Mouse (Mus musculus) kidney, postnatal 0 days (tissue): ENCODE data around the gene Gfod1. TPM values are rescaled to one million over a fixed set of nuclear protein-coding genes. Genes with fewer than 3 reads are reported as not detected.
A peak's percentile ranks its signal among the peaks of the same experiment; 100 is the strongest.

Source experiments
- ATAC-seq: fragments of 200-750 bp; cut with Nextera tagmentation; replicated peaks from 2 replicates; pipeline ENCODE4 v1.8.0; 2017; ENCODE audit warnings: low read depth, moderate number of reproducible peaks, moderate TSS enrichment, moderate library complexity; ENCODE audit not compliant: low FRiP score
- DNase-seq: peaks from one replicate; pipeline ENCODE4 v3.0.0-alpha.2; 2016; ENCODE audit warnings: low spot score
- H3K27ac ChIP-seq: fragments of 300-500 bp; sonication (generic); 2 replicates; pipeline ENCODE4 v1.5.1; 2014; ENCODE audit warnings: mild to moderate bottlenecking
- H3K27me3 ChIP-seq: fragments of 300-500 bp; sonication (generic); 2 replicates; pipeline ENCODE4 v1.6.1; 2014; ENCODE audit warnings: low read length, mixed read lengths; ENCODE audit not compliant: insufficient read depth
- H3K36me3 ChIP-seq: fragments of 300-500 bp; sonication (generic); 2 replicates; pipeline ENCODE4 v1.6.1; 2014; ENCODE audit warnings: low read length, mixed read lengths; ENCODE audit not compliant: insufficient read depth
- H3K4me1 ChIP-seq: fragments of 300-500 bp; sonication (generic); replicated peaks from 2 replicates; pipeline ENCODE4 v1.6.1; 2014; ENCODE audit warnings: antibody characterized with exemption, low read length, mixed read lengths; ENCODE audit not compliant: insufficient read depth
- H3K4me2 ChIP-seq: fragments of 300-500 bp; sonication (generic); 2 replicates; pipeline ENCODE4 v1.6.1; 2014; ENCODE audit warnings: mild to moderate bottlenecking, low read length, moderate library complexity, mixed read lengths
- H3K4me3 ChIP-seq: fragments of 300-500 bp; sonication (generic); replicated peaks from 2 replicates; pipeline ENCODE4 v1.5.1; 2014; ENCODE audit warnings: low read depth, low read length
- H3K9ac ChIP-seq: fragments of 300-500 bp; sonication (generic); 2 replicates; pipeline ENCODE4 v1.6.1; 2014; ENCODE audit warnings: low read depth, low read length
- H3K9me3 ChIP-seq: fragments of 300-500 bp; sonication (generic); replicated peaks from 2 replicates; pipeline ENCODE4 v1.6.1; 2016; ENCODE audit warnings: low read length, inconsistent platforms, mixed read lengths
- CTCF ChIP-seq: IDR thresholded peaks from 2 replicates; pipeline ENCODE4 v1.5.1; 2016; ENCODE audit warnings: antibody characterized with exemption, low read depth, mild to moderate bottlenecking, moderate library complexity
- WGBS: fragments of 180-500 bp; shearing (Covaris S2); extraction: QIAGEN DNeasy Blood & Tissue Kit; methylation state at CpG from one replicate; pipeline ENCODE4 v1.1.7; 2014; 5-methylcytosine and 5-hydroxymethylcytosine counted together
- polyA plus RNA-seq: library from polyadenylated mRNA; unstranded; fragments of >200 nt; fragmentation: Nextera tagmentation; extraction: Ambion mirVana; gene quantifications from 2 replicates; pipeline ENCODE4 v1.2.1, GENCODE M21; 2015

Gfod1 gene
- polyA plus RNA-seq, 1 experiment from 2014 or later: 0.34 TPM

DNA sequence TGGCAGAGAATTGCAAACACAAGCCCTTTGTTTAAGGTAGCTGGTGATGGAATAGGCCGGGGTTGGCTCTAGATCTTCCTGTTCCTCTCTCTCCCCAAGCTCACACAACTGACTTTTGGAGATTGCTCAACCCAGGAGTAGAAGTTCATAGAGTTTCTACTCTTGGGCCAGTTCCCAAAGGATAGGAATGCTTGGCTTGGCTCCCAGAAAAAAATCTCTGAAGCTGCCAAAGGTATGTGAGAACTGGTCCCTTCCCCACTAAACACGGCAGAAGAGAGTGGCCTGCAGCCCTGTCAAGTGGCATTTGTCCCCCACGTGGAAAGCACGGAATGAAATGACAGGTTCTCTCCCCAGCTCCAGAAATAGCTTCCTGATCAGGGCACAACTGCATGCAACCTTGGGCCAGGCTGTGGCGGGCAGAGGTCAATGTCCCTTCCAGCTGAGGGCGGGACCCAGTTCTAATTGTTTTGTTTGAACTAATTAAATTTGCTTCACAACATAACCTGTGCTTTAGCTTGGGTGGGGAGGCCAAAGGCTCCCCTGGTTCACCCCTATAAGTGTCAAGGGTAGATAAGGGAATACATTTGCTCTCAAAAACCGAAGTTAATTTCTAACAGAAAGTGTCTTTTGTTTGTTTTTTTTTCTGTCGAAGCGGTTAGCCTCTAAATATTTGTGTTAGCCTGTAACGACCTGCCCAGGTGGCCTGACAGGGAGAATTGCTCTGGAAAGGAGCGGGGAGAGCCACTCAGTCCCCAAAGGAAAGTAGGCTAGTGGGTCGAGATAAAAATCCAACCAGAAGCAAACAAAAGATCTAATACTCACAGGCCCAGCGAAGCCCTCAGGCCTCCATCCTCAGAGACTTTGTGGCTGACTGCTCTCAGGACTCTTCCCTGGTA, 71.8 kb downstream of the Gfod1 start:
- Histone ChIP-seq H3K27me3 (no peaks in the 10 kb centered on the region), H3K4me3 (no peak overlapping the region), H3K9me3 (no peaks in the 10 kb centered on the region), H3K4me2 (no peak overlapping the region), H3K4me1 (peaks cover 20% of the 10 kb centered on the region), H3K27ac (peak overlapping the region; percentile 72), H3K9ac (no peak overlapping the region), H3K36me3 (no peaks in the 10 kb centered on the region)
- TF ChIP-seq CTCF: no peak
- ATAC-seq (peak; percentile 25; the same call in 1 of the 2 replicates), DNase-seq (peak; percentile 91)
- 17% methylated on average over 13 of the region's 13 CpGs for WGBS

DNA sequence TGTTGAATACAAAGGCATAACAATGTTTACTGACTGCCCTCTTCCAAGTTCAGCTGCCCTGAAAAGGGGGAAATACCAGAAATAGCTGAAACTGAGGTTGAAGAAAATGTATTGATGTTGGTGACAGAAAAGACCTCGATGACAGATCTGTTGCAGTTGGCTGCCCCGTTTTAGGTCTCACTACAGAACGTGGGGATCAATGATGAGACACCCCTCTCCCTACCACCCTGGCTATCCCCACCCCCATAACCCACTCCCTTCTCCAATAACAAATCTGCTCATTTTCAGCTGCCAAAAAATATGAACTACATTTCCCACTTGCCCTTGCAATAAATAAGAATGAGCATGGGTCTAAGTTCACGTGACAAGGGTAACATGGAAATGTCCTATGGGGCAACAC, 73.1 kb downstream of the Gfod1 start:
- Histone ChIP-seq H3K27ac (no peak overlapping the region), H3K4me2 (no peak overlapping the region), H3K9ac (no peak overlapping the region), H3K36me3 (no peaks in the 10 kb centered on the region), H3K4me3 (no peak overlapping the region), H3K4me1 (peaks cover 20% of the 10 kb centered on the region), H3K9me3 (no peaks in the 10 kb centered on the region), H3K27me3 (no peaks in the 10 kb centered on the region)
- ATAC-seq (no peak), DNase-seq (no peak)
- WGBS: 60% methylated on average over 4 of the region's 4 CpGs
- no peak for TF ChIP-seq CTCF

DNA sequence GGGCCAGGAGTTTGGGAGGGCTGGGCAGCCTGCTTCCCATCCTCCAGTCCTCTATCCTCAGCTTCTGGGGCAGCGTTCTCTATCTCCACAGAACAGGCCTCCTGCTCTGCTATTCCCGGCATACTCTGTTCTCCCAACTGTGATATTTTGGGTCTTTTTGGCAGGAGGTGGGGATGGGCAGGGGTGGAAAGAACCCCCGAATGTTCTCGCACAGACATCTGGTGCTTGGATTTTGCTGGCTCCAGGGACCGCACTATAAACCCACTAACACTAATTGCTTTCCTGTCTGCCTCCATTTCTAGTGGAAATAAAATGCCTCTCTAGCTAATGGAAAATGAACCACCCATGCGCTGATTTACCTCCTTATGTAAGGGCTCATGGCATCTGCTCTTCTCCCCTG, 73.7 kb downstream of the Gfod1 start:
- Histone ChIP-seq H3K27ac (no peak overlapping the region), H3K9ac (no peak overlapping the region), H3K27me3 (no peaks in the 10 kb centered on the region), H3K4me2 (no peak overlapping the region), H3K36me3 (no peaks in the 10 kb centered on the region), H3K9me3 (no peaks in the 10 kb centered on the region), H3K4me3 (no peak overlapping the region), H3K4me1 (peaks cover 18% of the 10 kb centered on the region)
- no peak for ATAC-seq
- 72% methylated on average over 6 of the region's 6 CpGs for WGBS
- DNase-seq: no peak
- no peak for TF ChIP-seq CTCF

DNA sequence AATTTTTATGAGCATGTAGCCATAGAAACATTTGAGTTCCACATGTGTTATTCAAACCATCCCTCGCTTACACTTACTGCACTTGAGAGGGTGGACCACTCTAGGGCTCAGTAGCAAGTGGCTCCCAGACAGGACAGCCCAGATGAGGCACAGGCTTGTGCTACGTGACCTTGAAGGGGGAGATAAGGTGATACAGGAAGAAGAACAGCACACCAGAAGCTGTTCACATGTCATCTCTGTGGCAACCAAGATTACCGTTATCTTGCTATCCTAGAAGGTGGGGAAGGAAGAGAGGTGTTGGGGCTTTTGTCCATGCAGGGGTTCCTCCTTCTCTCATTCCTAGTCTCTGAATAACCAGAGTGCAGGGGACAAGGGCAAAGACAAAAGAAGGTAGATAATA, 74.2 kb downstream of the Gfod1 start:
- no peak overlapping the region for H3K4me2 ChIP-seq
- H3K36me3 ChIP-seq: no peaks in the 10 kb centered on the region
- H3K4me1 ChIP-seq: peaks cover 18% of the 10 kb centered on the region
- no peak overlapping the region for H3K4me3 ChIP-seq
- no peak for TF ChIP-seq CTCF
- 91% methylated on average over 3 of the region's 3 CpGs for WGBS
- no peaks in the 10 kb centered on the region for H3K27me3 ChIP-seq
- no peaks in the 10 kb centered on the region for H3K9me3 ChIP-seq
- DNase-seq (no peak), ATAC-seq (no peak)
- no peak overlapping the region for H3K9ac ChIP-seq
- no peak overlapping the region for H3K27ac ChIP-seq

DNA sequence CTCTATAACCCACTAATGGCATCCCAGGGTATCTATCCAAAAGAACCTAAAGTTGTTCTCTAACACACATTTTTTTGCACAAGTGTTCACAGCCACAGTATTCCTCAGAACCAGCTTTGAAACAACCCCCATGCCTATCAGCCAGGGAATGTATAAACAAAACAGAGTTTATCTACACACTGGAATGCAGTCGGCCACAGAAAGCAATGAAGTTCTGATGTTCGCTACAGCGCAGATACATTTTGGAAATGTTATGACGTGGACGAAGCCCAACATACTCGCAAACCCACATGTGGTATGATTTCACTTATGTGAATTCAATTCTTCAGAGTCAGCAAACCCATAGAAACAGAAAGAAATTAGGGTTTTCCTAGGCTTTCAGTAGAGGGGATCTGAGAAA, 75.8 kb downstream of the Gfod1 start:
- no peaks in the 10 kb centered on the region for H3K27me3 ChIP-seq
- H3K9me3 ChIP-seq: no peaks in the 10 kb centered on the region
- ATAC-seq: no peak
- no peak overlapping the region for H3K9ac ChIP-seq
- H3K4me2 ChIP-seq: no peak overlapping the region
- WGBS: 79% methylated on average over 6 of the region's 6 CpGs
- H3K36me3 ChIP-seq: no peaks in the 10 kb centered on the region
- no peak for DNase-seq
- H3K4me3 ChIP-seq: no peak overlapping the region
- TF ChIP-seq CTCF: no peak
- H3K27ac ChIP-seq: no peak overlapping the region
- H3K4me1 ChIP-seq: peaks cover 12% of the 10 kb centered on the region

DNA sequence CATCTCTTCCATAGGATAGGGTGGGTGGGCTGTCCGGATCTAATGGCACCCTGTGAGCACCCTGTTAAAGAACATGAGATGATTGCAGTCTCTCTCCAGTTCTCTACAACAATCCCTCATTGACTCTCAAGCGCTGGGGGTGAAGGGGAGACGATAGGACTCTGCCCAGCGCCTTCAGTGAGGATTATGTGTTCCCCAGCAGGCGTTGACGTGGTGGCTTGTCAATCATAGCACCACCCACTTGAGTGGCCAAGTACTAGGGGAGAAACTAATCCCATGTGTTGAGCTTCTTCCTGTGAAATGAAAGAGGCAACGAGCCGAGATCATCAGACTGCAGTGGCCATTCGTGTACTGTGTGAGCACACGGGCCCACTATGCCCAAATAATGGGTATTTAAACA, 77.9 kb downstream of the Gfod1 start:
- no peak for ATAC-seq
- Histone ChIP-seq H3K9me3 (no peaks in the 10 kb centered on the region), H3K36me3 (no peaks in the 10 kb centered on the region), H3K4me3 (no peak overlapping the region), H3K27ac (no peak overlapping the region), H3K4me1 (no peaks in the 10 kb centered on the region; the same call in 1 of the 2 replicates), H3K4me2 (no peak overlapping the region), H3K27me3 (no peaks in the 10 kb centered on the region), H3K9ac (no peak overlapping the region)
- DNase-seq: no peak
- 87% methylated on average over 10 of the region's 10 CpGs for WGBS
- no peak for TF ChIP-seq CTCF

DNA sequence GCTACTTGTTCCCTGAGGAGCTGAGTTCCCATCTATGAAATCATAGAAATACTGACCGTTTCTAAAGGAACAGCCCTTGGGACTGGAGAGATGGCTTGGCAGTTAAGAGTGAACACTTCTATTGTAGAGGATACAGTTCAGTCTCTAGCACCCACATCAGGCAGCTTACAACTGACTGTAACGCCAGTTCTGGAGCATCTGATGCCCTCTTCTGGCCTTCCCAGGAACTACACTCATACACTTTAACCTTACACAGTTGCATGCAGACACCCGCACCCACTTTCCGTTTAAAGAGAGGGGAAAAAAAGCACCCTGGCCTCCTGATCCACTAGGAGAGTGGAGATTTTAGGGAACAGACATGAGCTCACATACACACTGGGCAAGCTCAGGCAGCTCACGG, 78.8 kb downstream of the Gfod1 start:
- H3K36me3 ChIP-seq: no peaks in the 10 kb centered on the region
- no peak overlapping the region for H3K9ac ChIP-seq
- no peaks in the 10 kb centered on the region for H3K4me1 ChIP-seq
- no peak for DNase-seq
- TF ChIP-seq CTCF: peak; percentile 40; the same call in 1 of the 2 replicates
- no peak overlapping the region for H3K27ac ChIP-seq
- H3K4me3 ChIP-seq: no peak overlapping the region
- WGBS: 70% methylated on average over 5 of the region's 5 CpGs
- H3K9me3 ChIP-seq: no peaks in the 10 kb centered on the region
- H3K4me2 ChIP-seq: no peak overlapping the region
- ATAC-seq: no peak
- H3K27me3 ChIP-seq: no peaks in the 10 kb centered on the region
